Mouse (Mus musculus) left cerebral cortex, postnatal 14 days (tissue): ENCODE data around the gene Kcmf1. TPM values are rescaled to one million over a fixed set of nuclear protein-coding genes. Genes with fewer than 3 reads are reported as not detected.

Source experiments
- DNase-seq, 2 experiments: peaks; one replicate each; pipeline ENCODE4 v3.0.0; 2021 to 2022; ENCODE audit warnings: low spot score in 2 of 2, mixed read lengths in 1 of 2
- intact Hi-C: fragments of 180-260 bp; cut with DNase I; formaldehyde crosslinking; loops from one replicate; pipeline ENCODE4 v1.15.1; 2025
- total RNA-seq, 2 experiments: library from RNA; stranded (reverse); gene quantifications; 2 replicates each; pipeline ENCODE4 v1.2.3; 2021

Kcmf1 gene
- total RNA-seq, 2 experiments from 2014 or later: 62.3 to 62.5 TPM

DNA sequence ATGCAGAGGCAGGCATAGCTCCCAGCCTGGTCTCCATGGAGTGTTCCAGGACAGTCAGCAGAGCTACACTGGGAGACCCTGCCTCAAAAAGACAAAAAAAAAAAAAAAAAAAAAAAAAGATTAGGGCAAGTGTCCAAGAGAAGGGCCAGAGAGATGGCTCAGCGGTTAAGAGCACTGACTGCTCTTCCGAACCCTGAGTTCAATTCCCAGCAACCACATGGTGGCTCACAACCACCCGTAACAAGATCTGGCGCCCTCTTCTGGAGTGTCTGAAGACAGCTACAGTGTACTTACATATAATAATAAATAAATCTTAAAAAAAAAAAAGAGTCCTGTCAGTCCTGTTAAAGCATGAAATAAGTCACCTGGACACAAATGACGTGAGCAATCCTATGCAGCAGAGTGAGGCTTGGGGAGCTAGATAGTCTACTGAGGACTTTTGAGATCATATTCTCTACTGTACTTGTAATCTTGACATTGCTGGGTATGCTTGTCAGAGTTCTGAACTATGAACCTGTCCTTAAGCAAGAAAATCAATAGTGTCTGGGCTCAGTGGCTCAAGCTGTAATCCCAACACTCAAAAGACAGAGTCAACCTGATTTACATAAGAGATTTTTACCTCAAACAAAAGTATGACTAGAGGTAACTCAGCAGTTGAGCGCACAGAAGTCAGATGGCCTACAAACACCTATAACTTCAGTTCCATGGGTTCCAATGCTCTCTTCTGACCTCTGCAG lies 2.6 kb upstream of the Kcmf1 start:
- intact Hi-C loops: no loop called here
- DNase-seq: no peak

DNA sequence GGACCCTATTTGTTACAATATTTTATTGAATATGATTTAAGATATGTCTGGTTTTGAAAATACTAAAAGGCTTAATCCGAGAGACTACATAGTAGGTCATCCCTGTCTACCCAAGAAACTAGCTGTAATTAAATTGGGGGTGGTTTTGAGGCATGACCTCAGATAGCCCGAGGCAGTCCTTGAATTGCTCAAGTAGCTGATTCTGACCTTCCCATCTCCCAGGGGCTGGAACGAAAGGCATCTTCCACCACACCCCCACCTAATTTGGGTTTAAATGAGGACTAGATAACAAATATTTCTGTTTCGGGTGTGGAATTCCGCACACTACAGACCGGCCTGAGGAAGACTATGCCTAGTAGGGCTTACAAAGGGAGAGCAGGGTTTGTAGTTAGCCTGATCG lies 1.2 kb upstream of the Kcmf1 start:
- intact Hi-C loops: no loop called here
- no peak for DNase-seq

DNA sequence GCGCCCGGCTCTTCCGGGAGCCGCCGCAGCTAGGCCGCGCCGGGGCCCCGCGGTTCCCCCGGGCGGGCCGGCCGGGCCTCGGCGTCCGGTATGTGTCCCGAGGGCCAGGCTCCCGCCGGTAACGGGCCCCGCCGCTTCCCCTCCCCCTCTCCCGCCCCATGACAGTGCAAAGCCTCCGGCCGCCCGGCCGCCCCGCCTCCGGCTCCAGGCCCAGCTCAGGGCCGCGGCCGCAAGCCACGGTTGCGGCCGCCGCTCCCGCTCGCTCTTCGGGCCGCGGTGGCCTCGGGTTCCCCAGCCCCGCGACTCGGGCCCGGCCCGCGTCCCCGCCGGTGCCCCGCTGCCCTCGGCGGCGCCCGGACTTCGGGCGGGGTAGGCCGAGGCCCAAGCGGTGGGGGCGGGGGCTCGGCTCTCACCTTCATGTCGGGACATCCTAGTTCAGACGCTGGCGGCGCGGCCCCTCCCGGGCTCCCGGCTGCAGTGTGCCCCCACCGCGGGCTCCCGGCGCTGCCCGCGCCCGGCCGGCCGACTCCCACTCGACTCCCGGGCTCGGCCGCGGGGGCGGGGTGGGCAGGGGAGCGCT lies 488 bp downstream of the Kcmf1 start:
- peak; percentile 12 to 33 for DNase-seq
- intact Hi-C loops: no loop called here

- intact Hi-C loops: no loop called here
- peak; percentile 32 to 59 for DNase-seq
Measured at GRCm38 (mm10) chr6:72898244-72899200, 1.3 kb downstream of the Kcmf1 start.

GRCm38 (mm10) chr6:72895000-72895399 lies 4.8 kb downstream of the Kcmf1 start:
- no peak for DNase-seq
- intact Hi-C loops: loop anchor here (5.0 kb wide), 1 partner anchor 43 kb away; no protein-coding TSS in a partner anchor

- intact Hi-C loops: loop anchor here (5.0 kb wide), 1 partner anchor 39 kb away; no protein-coding TSS in a partner anchor
Measured at GRCm38 (mm10) chr6:72891238-72891637, 8.5 kb downstream of the Kcmf1 start.

GRCm38 (mm10) chr6:72888655-72889054 lies 11.1 kb downstream of the Kcmf1 start:
- DNase-seq: no peak
- intact Hi-C loops: no loop called here

More at GRCm38 (mm10) chr6:72891238-72891637, 8.5 kb downstream of the Kcmf1 start:
- DNase-seq: no peak

DNA sequence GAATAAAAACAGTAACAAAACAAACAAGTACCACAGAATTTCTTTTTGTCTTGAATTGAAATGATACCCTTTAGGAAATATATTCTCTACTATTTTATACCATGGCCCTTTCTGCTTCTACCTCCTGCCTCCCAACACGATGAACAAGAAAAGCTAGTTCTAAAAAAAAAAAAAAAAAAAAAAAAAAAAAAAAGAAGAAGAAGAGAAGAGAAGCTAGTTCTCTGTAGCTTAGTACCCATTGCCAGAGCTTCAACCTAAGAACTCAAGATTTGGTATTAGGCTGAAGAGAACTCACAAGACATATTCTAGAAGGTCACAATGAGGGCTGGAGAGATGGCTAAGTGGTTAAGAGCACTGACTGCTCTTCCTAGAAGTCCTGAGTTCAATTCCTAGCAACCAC lies 14.5 kb downstream of the Kcmf1 start:
- DNase-seq: no peak
- intact Hi-C loops: no loop called here

DNA sequence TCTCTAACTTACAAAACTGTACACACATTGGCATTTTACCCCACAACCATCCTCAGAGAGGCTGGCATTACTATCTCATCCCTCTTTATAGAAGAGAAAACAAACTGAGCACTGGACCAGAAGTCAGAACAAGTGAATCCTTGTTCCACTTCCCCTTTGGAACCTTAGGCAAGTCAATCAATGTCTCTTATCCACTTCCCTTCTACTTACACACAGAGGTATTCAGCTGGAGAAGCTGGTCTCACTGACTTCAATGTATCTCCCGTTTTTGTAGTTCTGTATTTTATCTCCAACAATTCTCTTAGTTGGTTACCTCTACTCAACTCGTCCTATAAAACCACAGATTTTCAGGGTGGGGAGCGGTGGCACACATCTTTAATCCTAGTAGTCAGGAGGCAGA lies 15.0 kb downstream of the Kcmf1 start:
- DNase-seq: no peak
- intact Hi-C loops: no loop called here

- intact Hi-C loops: no loop called here
- DNase-seq: no peak
Measured at GRCm38 (mm10) chr6:72882661-72883458, 16.9 kb downstream of the Kcmf1 start.

- intact Hi-C loops: no loop called here
Measured at GRCm38 (mm10) chr6:72882222-72882621, 17.6 kb downstream of the Kcmf1 start.

GRCm38 (mm10) chr6:72881619-72881979 lies 18.2 kb downstream of the Kcmf1 start:
- intact Hi-C loops: no loop called here
- no peak for DNase-seq

More at GRCm38 (mm10) chr6:72882222-72882621, 17.6 kb downstream of the Kcmf1 start:
- no peak for DNase-seq

DNA sequence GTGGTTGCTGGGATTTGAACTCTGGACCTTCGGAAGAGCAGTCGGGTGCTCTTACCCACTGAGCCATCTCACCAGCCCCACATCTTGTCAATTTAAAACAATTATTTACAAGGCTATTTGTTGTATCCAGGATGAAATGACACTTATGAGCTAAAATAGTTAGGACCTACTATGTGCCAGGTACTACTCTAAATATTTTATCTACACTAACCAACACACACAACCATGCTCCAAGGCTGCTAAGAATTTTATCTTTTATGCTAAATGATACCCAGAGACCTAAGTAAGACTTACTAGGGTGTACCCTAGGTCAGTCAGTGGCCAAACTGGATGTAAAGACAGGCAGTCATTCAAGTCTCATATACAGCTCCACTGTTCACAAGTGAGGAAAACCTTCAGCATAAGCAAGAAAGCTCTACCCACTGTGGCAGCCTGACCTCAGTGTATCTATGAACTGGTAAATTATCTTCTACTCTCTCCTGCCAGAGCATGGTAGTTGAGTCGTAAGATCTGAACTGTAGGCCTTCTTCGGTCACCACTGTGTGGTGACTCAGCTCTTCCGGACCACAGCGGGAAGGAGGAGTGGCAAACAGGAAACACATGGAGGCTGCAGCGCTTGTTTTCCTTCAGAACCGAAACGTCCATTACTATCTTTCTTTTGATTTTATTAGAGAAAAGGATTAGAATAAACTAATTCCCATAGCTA lies 18.7 kb downstream of the Kcmf1 start:
- intact Hi-C loops: no loop called here
- no peak for DNase-seq

DNA sequence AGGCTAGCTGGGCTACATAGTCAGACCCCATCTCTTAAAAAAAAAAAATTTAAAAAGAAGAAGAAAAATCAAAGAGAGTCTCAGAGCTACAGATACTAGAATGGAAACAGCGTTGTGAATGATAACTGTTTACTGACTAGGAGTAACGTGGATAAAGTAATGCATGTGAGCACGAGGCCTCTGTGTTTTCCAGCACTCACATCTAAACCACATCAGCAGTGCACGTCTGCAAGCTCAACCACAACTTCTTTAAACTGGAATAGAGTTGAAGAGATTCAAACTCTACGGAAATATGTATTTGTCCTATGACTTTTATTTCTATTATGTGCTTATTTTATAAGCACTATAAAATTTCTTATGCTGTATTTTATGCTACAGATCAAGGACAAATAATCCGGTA lies 23.1 kb downstream of the Kcmf1 start:
- intact Hi-C loops: no loop called here
- DNase-seq: no peak

DNA sequence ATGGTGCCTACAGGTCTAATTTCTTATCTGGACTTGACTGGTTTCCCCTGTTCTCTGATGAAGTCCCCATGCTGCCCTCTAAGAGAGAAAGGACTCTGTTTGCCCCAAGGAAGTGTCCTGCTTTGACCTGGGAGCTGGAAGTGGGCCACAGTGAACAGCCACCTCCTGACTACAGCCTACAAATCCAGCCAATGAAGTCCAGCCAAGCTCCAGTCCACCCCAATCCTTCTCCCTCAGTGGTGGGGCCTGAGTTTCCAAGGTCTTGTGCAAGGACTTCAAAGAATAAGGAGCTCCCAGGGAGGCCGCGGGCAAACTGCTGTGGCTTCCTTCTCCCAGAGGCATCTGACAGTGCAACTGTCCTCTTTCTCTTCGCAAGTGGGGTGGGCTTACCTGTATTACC lies 26.4 kb downstream of the Kcmf1 start:
- intact Hi-C loops: no loop called here
- DNase-seq: peak; percentile 37 to 38

GRCm38 (mm10) chr6:72872276-72872675 lies 27.5 kb downstream of the Kcmf1 start:
- intact Hi-C loops: no loop called here
- no peak for DNase-seq

DNA sequence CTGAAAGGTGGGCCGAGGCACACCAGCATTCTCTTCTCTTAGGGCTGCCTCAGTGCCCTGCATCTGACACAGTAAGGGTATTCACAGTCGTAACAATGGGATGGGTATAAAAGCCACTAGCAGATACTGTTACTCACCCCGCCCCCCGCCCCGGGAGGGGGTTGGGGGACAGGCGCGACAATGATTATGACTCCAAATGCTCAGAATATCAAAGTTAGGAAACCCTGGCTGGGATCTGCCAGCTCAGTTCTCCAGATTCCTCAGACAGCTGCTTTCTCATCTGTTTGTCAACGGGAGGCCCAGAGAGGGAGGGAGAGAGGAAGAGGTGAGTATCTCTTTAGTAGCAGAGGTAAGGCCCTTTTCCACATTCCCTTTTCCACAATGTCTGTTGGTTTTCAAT lies 30.2 kb downstream of the Kcmf1 start:
- intact Hi-C loops: no loop called here
- no peak for DNase-seq

- DNase-seq: no peak
- intact Hi-C loops: no loop called here
Measured at GRCm38 (mm10) chr6:72868688-72869087, 31.1 kb downstream of the Kcmf1 start.

- intact Hi-C loops: no loop called here
- DNase-seq: no peak
Measured at GRCm38 (mm10) chr6:72867746-72868145, 32.0 kb downstream of the Kcmf1 start.
